Mouse (Mus musculus) liver, embryonic 14.5 days (tissue): ENCODE measurements at regions not wholly inside any gene's neighbourhood (a gene's known extent, or its start where the extent isn't known, plus 50 kb on each side); places are given as distances from the start of the nearest gene placed in this dataset.

Experiments
- ATAC-seq: fragments of 200-750 bp; cut with Nextera tagmentation; 2 replicates; pipeline ENCODE4 v1.8.0; 2017; ENCODE audit warnings: moderate number of reproducible peaks, mild to moderate bottlenecking, moderate library complexity; ENCODE audit not compliant: insufficient read depth
- DNase-seq, 3 experiments: peaks; one replicate each; pipeline ENCODE4 v3.0.0-alpha.2; 2012 to 2013; ENCODE audit warnings: low read depth in 3 of 3, low spot score in 3 of 3
- H3K27ac ChIP-seq: fragments of 300-500 bp; sonication (generic); 2 replicates; pipeline ENCODE4 v1.5.1; 2014; ENCODE audit warnings: moderate library complexity, mild to moderate bottlenecking, control low read depth, inconsistent platforms
- H3K27me3 ChIP-seq: fragments of 300-500 bp; sonication (generic); 2 replicates; pipeline ENCODE4 v1.6.1; 2014; ENCODE audit warnings: mild to moderate bottlenecking, low read length, moderate library complexity; ENCODE audit not compliant: control insufficient read depth, insufficient read depth
- H3K36me3 ChIP-seq: fragments of 300-500 bp; sonication (generic); replicated peaks from 2 replicates; pipeline ENCODE4 v1.6.1; 2014; ENCODE audit warnings: low read depth; ENCODE audit not compliant: control insufficient read depth, insufficient read depth
- H3K4me1 ChIP-seq, 2 experiments: fragments of 200-500 bp in 1 of 2; fragments of 300-500 bp in 1 of 2; sonication (generic) in 1 of 2; replicated peaks; 2 replicates each; pipeline ENCODE4 v1.6.1; 2012 to 2014; ENCODE audit warnings: antibody characterized with exemption in 1 of 2, inconsistent platforms in 1 of 2, low read length in 1 of 2; ENCODE audit not compliant: control insufficient read depth in 2 of 2, insufficient read depth in 2 of 2
- H3K4me2 ChIP-seq: fragments of 300-500 bp; sonication (generic); 2 replicates; pipeline ENCODE4 v1.6.1; 2014; ENCODE audit warnings: low read depth, mild to moderate bottlenecking, control low read depth, moderate library complexity
- H3K4me3 ChIP-seq, 2 experiments: fragments of 200-500 bp in 1 of 2; fragments of 300-500 bp in 1 of 2; sonication (generic) in 1 of 2; 2 replicates each; pipeline ENCODE4 v1.5.1; 2012 to 2014; ENCODE audit warnings: low read depth in 2 of 2, low read length in 2 of 2, mild to moderate bottlenecking in 2 of 2, control low read depth in 1 of 2, inconsistent platforms in 1 of 2, moderate library complexity in 1 of 2; ENCODE audit not compliant: insufficient read depth in 1 of 2
- H3K9ac ChIP-seq: fragments of 300-500 bp; sonication (generic); replicated peaks from 2 replicates; pipeline ENCODE4 v1.6.1; 2014; ENCODE audit warnings: mild to moderate bottlenecking, control low read depth, moderate library complexity
- H3K9me3 ChIP-seq: fragments of 300-500 bp; sonication (generic); 2 replicates; pipeline ENCODE4 v1.6.1; 2016; ENCODE audit warnings: low read length, mixed read lengths; ENCODE audit not compliant: control insufficient read depth
- CTCF ChIP-seq: IDR thresholded peaks from 2 replicates; pipeline ENCODE4 v1.5.1; 2016; ENCODE audit warnings: antibody characterized with exemption, low read depth, control low read depth
- EP300 ChIP-seq: IDR thresholded peaks from 2 replicates; pipeline ENCODE4 v1.6.1; 2016; ENCODE audit warnings: antibody characterized with exemption, low read depth
- WGBS: fragments of 180-500 bp; shearing (Covaris S2); extraction: QIAGEN DNeasy Blood & Tissue Kit; methylation state at CpG from one replicate; pipeline ENCODE4 v1.1.7; 2014; ENCODE audit not compliant: insufficient replicate concordance; 5-methylcytosine and 5-hydroxymethylcytosine counted together

DNA sequence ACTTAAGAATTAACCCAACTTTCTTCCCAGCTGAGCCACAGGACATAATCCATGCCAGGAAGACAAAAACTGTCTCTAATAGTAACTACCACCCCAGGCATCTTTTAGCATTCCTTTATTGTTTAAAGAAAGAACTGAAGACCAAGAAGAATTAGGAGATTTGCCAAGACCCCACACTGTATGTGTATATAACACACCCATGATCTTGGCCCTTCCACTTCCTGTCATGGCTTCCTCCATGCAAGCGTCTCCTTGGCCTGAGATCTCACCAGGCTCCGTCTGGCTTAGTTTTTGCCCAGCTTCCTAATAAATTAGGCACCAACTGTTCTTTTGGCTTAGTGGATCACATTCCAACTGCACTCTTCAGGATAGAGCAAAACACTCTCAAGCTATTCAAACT lies 215.9 kb upstream of the Tenm4 start:
- Histone ChIP-seq H3K27ac (no peak overlapping the region), H3K9ac (no peak overlapping the region), H3K9me3 (no peaks in the 10 kb centered on the region), H3K36me3 (no peaks in the 10 kb centered on the region), H3K4me3 (no peak overlapping the region), H3K4me1 (no peaks in the 10 kb centered on the region), H3K4me2 (no peak overlapping the region), H3K27me3 (no peaks in the 10 kb centered on the region)
- ATAC-seq (no peak), DNase-seq (no peak)
- TF ChIP-seq CTCF: no peak
- TF ChIP-seq EP300: no peak
- WGBS: 73% methylated on average over 2 of the region's 2 CpGs

GRCm38 (mm10) chr7:95959068-95959467 lies 212.0 kb upstream of the Tenm4 start:
- 61% methylated on average over 4 of the region's 4 CpGs for WGBS

DNA sequence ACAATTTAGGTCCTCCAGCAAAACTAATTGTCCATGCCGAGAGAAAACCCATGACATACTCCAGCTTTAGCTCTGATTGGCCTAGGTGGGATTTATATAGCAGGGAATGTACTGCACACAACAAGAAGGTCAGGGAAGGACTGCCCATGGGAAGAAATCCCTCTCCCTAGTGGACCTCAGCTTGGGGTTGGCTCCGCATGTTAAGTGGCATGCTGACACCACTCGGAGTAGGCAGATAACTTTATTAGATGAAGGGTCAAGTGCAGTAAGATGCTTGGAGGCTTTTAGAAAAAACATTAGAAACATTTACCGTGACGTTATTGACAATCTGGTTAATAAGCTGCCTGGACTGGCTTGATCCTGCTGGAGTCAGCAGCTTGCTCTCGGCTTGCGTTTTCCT lies 199.2 kb upstream of the Tenm4 start:
- 72% methylated on average over 7 of the region's 7 CpGs for WGBS
- H3K4me1 ChIP-seq: no peaks in the 10 kb centered on the region
- ATAC-seq (no peak), DNase-seq (no peak)
- no peaks in the 10 kb centered on the region for H3K27me3 ChIP-seq
- no peaks in the 10 kb centered on the region for H3K9me3 ChIP-seq
- no peak overlapping the region for H3K27ac ChIP-seq
- H3K4me2 ChIP-seq: no peak overlapping the region
- no peak overlapping the region for H3K9ac ChIP-seq
- H3K36me3 ChIP-seq: no peaks in the 10 kb centered on the region
- no peak overlapping the region for H3K4me3 ChIP-seq
- no peak for TF ChIP-seq EP300
- TF ChIP-seq CTCF: no peak

More at GRCm38 (mm10) chr7:95959068-95959467, 212.0 kb upstream of the Tenm4 start:
- no peak overlapping the region for H3K4me3 ChIP-seq
- ATAC-seq (no peak), DNase-seq (no peak)
- no peaks in the 10 kb centered on the region for H3K27me3 ChIP-seq
- H3K9me3 ChIP-seq: no peaks in the 10 kb centered on the region
- H3K36me3 ChIP-seq: no peaks in the 10 kb centered on the region
- H3K4me2 ChIP-seq: no peak overlapping the region
- TF ChIP-seq CTCF (no peak), EP300 (no peak)
- H3K4me1 ChIP-seq: no peaks in the 10 kb centered on the region
- no peak overlapping the region for H3K27ac ChIP-seq
- H3K9ac ChIP-seq: no peak overlapping the region

DNA sequence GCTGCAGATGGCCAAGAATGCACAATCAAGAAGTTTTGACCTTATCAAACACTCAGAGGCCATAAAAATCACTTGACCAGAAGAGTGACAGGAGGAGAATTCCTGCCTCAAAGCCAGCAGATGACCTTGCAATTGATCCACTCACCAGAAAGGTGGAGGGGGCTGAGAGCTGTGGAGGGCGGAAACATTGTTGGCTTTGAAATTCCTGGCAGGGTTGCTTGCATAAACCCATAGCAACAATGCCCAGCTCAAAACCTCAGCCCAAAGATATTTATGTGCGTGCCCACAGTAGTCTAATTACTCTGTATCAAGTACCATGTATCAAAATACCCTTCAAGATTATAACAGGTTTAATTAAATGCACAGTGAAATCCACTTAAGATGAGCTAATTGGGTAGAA lies 197.0 kb upstream of the Tenm4 start:
- H3K9ac ChIP-seq: no peak overlapping the region
- no peaks in the 10 kb centered on the region for H3K36me3 ChIP-seq
- no peaks in the 10 kb centered on the region for H3K9me3 ChIP-seq
- 50% methylated on average over 2 of the region's 2 CpGs for WGBS
- H3K27me3 ChIP-seq: no peaks in the 10 kb centered on the region
- no peak for ATAC-seq
- no peak overlapping the region for H3K4me2 ChIP-seq
- TF ChIP-seq CTCF (no peak), EP300 (no peak)
- no peak overlapping the region for H3K4me3 ChIP-seq
- no peaks in the 10 kb centered on the region for H3K4me1 ChIP-seq
- DNase-seq: no peak
- no peak overlapping the region for H3K27ac ChIP-seq

GRCm38 (mm10) chr7:95991250-95992032 lies 179.6 kb upstream of the Tenm4 start:
- Histone ChIP-seq H3K36me3 (no peaks in the 10 kb centered on the region), H3K9ac (no peak overlapping the region), H3K4me3 (no peak overlapping the region), H3K9me3 (no peaks in the 10 kb centered on the region), H3K27ac (no peak overlapping the region), H3K27me3 (no peaks in the 10 kb centered on the region), H3K4me1 (no peaks in the 10 kb centered on the region), H3K4me2 (no peak overlapping the region)
- no peak for TF ChIP-seq EP300
- no peak for TF ChIP-seq CTCF
- no peak for ATAC-seq
- no peak for DNase-seq
- WGBS: 47% methylated on average over 10 of the region's 10 CpGs
